Mouse (Mus musculus): ENCODE data around the gene Ifi27.

DNA sequence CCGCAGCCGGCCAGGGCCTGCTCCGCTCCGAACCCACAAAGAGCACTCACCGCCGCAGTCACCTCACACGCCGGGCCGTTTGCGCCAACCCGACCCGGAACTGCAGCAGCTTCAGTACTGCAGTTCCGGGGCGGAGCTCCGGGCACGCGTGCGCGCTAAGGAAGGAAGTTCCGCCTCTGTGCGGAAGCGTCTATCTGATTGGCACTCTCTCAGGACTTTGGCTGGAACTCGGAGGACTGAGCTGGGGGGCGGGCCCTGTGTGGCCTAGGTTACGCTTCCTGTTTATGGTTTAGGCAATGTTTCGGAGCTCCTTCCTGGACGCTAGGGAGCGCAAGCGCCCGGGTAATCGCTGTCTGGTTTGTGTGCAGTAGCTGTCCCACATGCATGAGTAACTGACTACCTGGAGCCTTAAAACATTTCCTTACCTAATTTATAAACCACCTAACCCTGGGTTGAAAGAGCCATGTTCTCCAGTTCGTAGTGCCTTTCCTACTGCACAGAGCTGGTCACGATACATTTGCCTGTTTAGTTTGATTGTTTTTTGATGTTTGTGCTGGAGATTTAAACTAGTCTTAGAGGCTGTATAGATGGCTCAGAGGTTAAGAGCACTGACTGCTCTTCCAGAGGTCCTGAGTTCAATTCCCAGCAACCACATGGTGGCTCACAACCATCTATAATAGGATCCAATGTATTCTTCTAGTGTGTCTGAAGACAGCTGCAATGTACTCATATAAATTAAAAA is 8.1 kb upstream of the Ifi27 start, which contains the start of gene Ddx24:
- TF ChIP-seq TAL1 (IDR thresholded peaks at IDR 0.05; ENCODE audit: low read length) (no peak), GATA1 (IDR thresholded peaks at IDR 0.05; ENCODE audit: low read length) (peak; percentile 81)
